ENCODE assay signal across 14 mouse cellular contexts in genomic region chr16:43431514-43432371, GRCm38 (mm10).
DNase-seq lines count a peak whose midpoint lies in the region.
"Had no signal": no experiment of that assay in that cellular context is flagged by ENCODE, and none has a peak within 500 bp of the region (broad histone marks: within the 10 kb centered on the region; RNA-seq: fewer than 3 reads in every experiment).

No protein-coding gene starts in this region.

- H3K27ac ChIP-seq in brown adipose tissue, adult 24 weeks (replicated peaks; ENCODE audit: low read depth, low read length): peak overlapping the region; percentile 49
- H3K27ac ChIP-seq: midbrain, embryonic 15.5 days; stomach, embryonic 15.5 days had no signal

- H3K4me3 ChIP-seq in brown adipose tissue, adult 24 weeks (ENCODE audit: insufficient read depth, low read depth, low read length): peak overlapping the region; percentile 13; the same call in 1 of the 2 replicates
- H3K4me3 ChIP-seq: erythroblast, embryonic 14.5 days; midbrain, embryonic 15.5 days; stomach, embryonic 15.5 days had no signal

- peaks cover 15% of the 10 kb centered on the region for H3K4me1 ChIP-seq in brown adipose tissue, adult 24 weeks (ENCODE audit: control insufficient read depth, insufficient read depth, insufficient read length, low read length)
- H3K4me1 ChIP-seq: midbrain, embryonic 15.5 days; stomach, embryonic 15.5 days had no signal

- intact Hi-C loops in heart, postnatal 14 days (cut with DNase I): loop anchor here (10.0 kb wide), 1 partner anchor 67 kb away; no protein-coding TSS in a partner anchor

- peak; percentile 50 for DNase-seq in kidney, adult 11 months
- DNase-seq in kidney, postnatal 4 days: no peak
- DNase-seq in heart, postnatal 14 days: peak; percentile 5 to 14
- DNase-seq in kidney, postnatal 25 days: peak; percentile 45 to 53
- DNase-seq in urinary bladder, postnatal 4 days (ENCODE audit: low spot score in 2 of 2): no peak
- no peak for DNase-seq in frontal cortex, postnatal 25 days (ENCODE audit: low spot score in 2 of 2)
- DNase-seq in right cerebral cortex, postnatal 10 days (ENCODE audit: low spot score in 2 of 2): no peak
- DNase-seq: cerebellum, adult 9-10 months; lung, embryonic 14.5 days; thymus, postnatal 25 days had no signal

Comparison
In these comparisons a context has a peak if more than half of its experiments do, and no peak if none do; other contexts are left out.
1. DNase-seq: peak in kidney, adult 11 months (single experiment), heart, postnatal 14 days (2 of 2) and kidney, postnatal 25 days (2 of 2); none in kidney, postnatal 4 days (0 of 2), urinary bladder, postnatal 4 days (0 of 2), frontal cortex, postnatal 25 days (0 of 2) and right cerebral cortex, postnatal 10 days (0 of 2).